Mouse (Mus musculus) liver, postnatal 0 days (tissue): ENCODE results near the gene Dhh. TPM values are rescaled to one million over a fixed set of nuclear protein-coding genes. Genes with fewer than 3 reads are reported as not detected.
A peak's percentile ranks its signal among the peaks of the same experiment; 100 is the strongest.

ENCODE experiments used
- ATAC-seq: fragments of 200-750 bp; cut with Nextera tagmentation; 2 replicates; pipeline ENCODE4 v1.8.0; 2017; ENCODE audit warnings: mild to moderate bottlenecking, moderate library complexity
- DNase-seq: peaks from one replicate; pipeline ENCODE4 v3.0.0-alpha.2; 2016
- H3K27ac ChIP-seq: fragments of 300-500 bp; sonication (generic); 2 replicates; pipeline ENCODE4 v1.5.1; 2014; ENCODE audit warnings: antibody characterized with exemption, moderate library complexity, mild to moderate bottlenecking, low read depth
- H3K27me3 ChIP-seq: fragments of 300-500 bp; sonication (generic); 2 replicates; pipeline ENCODE4 v1.6.1; 2014; ENCODE audit warnings: low read length, control low read depth, mixed read lengths; ENCODE audit not compliant: insufficient read depth
- H3K36me3 ChIP-seq: fragments of 300-500 bp; sonication (generic); replicated peaks from 2 replicates; pipeline ENCODE4 v1.6.1; 2014; ENCODE audit warnings: mild to moderate bottlenecking, control low read depth, low read length, moderate library complexity, mixed read lengths; ENCODE audit not compliant: insufficient read depth
- H3K4me1 ChIP-seq: fragments of 300-500 bp; sonication (generic); 2 replicates; pipeline ENCODE4 v1.6.1; 2014; ENCODE audit warnings: antibody characterized with exemption, mild to moderate bottlenecking, control low read depth; ENCODE audit not compliant: insufficient read depth
- H3K4me2 ChIP-seq: fragments of 300-500 bp; sonication (generic); 2 replicates; pipeline ENCODE4 v1.6.1; 2014; ENCODE audit warnings: low read depth, mild to moderate bottlenecking, low read length, moderate library complexity, mixed read lengths
- H3K4me3 ChIP-seq: fragments of 300-500 bp; sonication (generic); 2 replicates; pipeline ENCODE4 v1.5.1; 2014; ENCODE audit warnings: low read depth, low read length
- H3K9ac ChIP-seq: fragments of 300-500 bp; sonication (generic); replicated peaks from 2 replicates; pipeline ENCODE4 v1.6.1; 2014; ENCODE audit warnings: mild to moderate bottlenecking, moderate library complexity
- H3K9me3 ChIP-seq: fragments of 300-500 bp; sonication (generic); 2 replicates; pipeline ENCODE4 v1.6.1; 2016; ENCODE audit warnings: mild to moderate bottlenecking, control low read depth, low read length, mixed read lengths
- CTCF ChIP-seq: sonication (generic); IDR thresholded peaks from 2 replicates; pipeline ENCODE4 v1.5.1; 2016; ENCODE audit warnings: antibody characterized with exemption, low read depth
- EP300 ChIP-seq: IDR thresholded peaks from 2 replicates; pipeline ENCODE4 v1.6.1; 2016; ENCODE audit warnings: antibody characterized with exemption, low read depth, mild to moderate bottlenecking
- WGBS: fragments of 180-500 bp; shearing (Covaris S2); extraction: QIAGEN DNeasy Blood & Tissue Kit; methylation state at CpG from one replicate; pipeline ENCODE4 v1.1.7; 2014; ENCODE audit not compliant: insufficient replicate concordance; 5-methylcytosine and 5-hydroxymethylcytosine counted together
- polyA plus RNA-seq: library from polyadenylated mRNA; unstranded; fragments of >200 nt; fragmentation: Nextera tagmentation; extraction: Ambion mirVana; gene quantifications from 2 replicates; pipeline ENCODE4 v1.2.1, GENCODE M21; 2015

Dhh gene
- polyA plus RNA-seq, 1 experiment from 2014 or later, result not detected

DNA sequence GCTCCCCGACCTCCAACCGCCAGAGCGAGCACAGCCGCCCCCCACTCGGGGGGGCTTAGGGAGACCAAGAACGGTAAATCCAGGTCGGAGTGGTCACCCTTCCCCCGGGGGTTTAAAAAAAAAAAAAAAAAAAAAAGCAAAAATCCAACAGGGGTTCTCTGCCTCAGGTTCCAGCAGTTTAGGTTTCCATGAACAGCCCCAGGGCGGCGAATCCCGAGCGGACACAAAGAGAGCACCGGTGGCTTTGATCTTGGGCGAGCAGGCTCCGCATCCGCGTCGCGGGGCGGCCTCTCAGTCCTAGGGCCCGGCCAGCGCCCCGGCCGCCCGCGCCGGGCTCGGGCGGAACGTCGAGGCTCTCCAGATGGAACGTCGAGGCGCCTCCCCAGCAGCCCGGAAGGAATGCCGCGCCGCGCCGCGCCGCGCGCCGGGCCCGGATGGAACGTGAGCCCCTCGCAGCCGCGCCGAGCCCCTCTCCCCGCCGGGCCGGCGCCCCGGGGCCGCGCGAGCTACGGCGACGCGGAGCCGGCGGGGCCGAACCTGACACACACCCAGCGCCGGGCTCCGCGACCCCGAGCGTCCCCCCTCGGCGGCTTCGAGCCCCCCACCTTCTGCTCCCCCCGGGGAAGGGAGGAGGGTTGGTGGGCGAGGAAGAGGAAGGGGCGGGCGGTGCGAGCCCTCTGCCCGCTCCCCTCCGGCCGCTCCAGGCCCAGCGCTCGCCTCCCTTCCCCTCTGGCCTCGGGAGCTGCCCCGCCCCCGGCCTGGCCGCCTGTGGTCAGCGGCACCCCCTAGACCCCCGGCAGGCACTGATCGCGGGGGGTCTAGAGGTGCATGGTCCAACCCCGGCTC, 27.0 kb downstream of the Dhh start, which contains the start of gene Kmt2d:
Gene Kmt2d, minus strand, starts transcription at position 135 of the 846 bp plus-strand sequence.
- Histone ChIP-seq H3K9ac (peak within 1 kb of the TSS; percentile 99), H3K27ac (peak within 1 kb of the TSS; percentile 96), H3K9me3 (no peaks in the 10 kb centered on the region), H3K4me2 (peak within 1 kb of the TSS; percentile 98), H3K4me1 (peaks cover 32% of the 10 kb centered on the region), H3K36me3 (peaks cover 8% of the 10 kb centered on the region), H3K27me3 (no peaks in the 10 kb centered on the region), H3K4me3 (peak within 1 kb of the TSS; percentile 87)
- WGBS, result 3% methylated on average over 75 of the region's 94 CpGs
- DNase-seq (peak; percentile 57), ATAC-seq (peak; percentile 39)
- TF ChIP-seq EP300 (no peak), CTCF (no peak)

DNA sequence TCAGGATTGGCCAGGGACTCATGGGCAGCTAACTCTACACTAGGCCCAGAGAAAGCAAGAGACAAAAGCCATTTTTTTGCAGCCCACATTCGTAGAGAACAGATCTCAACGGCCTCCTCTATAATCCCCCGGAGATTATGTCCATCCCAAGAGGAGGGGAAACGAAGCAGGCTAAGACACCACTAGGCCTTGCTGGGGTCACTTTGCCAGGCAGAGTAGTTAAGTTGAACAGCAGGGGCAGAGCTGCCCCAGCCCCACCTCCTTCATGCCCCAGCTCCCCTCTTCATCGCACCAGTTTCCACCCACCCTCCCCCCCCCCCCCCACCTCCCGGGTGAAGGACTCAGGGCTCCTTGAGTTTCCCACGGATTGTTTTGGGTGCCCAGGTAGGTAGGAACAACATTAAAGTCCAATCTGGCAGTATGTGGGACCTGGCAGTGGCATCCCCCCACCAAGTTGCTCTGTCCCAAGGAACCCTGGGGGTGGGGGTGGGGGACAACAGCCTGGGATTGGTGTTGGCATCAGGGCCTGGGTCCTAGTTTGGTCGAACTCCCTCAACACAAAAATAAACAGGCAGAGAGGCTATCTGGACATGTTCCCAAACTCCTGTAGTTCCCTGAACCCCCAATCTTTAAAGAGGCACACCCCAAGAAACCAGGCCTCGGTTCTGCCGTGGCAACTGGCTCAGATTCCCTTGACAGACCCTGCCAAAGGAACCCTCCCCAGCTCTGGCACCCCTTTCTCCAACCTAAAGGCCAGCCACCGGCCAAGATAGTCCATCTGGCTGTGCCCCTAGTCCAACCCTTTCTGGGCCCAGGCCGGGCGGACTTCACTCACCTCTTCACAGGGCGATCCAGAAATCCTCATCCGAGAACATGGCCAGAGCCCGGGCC, 27.9 kb downstream of the Dhh start:
- TF ChIP-seq CTCF (no peak), EP300 (no peak)
- peaks cover 17% of the 10 kb centered on the region for H3K36me3 ChIP-seq
- H3K9ac ChIP-seq, result peak overlapping the region; percentile 99
- ATAC-seq, result no peak
- no peaks in the 10 kb centered on the region for H3K9me3 ChIP-seq
- peak overlapping the region; percentile 98 for H3K4me2 ChIP-seq
- peak overlapping the region; percentile 87 for H3K4me3 ChIP-seq
- no peaks in the 10 kb centered on the region for H3K27me3 ChIP-seq
- under 1% methylated on average over 15 of the region's 16 CpGs for WGBS
- peak; percentile 52 for DNase-seq
- peaks cover 32% of the 10 kb centered on the region for H3K4me1 ChIP-seq
- peak overlapping the region; percentile 96 for H3K27ac ChIP-seq

DNA sequence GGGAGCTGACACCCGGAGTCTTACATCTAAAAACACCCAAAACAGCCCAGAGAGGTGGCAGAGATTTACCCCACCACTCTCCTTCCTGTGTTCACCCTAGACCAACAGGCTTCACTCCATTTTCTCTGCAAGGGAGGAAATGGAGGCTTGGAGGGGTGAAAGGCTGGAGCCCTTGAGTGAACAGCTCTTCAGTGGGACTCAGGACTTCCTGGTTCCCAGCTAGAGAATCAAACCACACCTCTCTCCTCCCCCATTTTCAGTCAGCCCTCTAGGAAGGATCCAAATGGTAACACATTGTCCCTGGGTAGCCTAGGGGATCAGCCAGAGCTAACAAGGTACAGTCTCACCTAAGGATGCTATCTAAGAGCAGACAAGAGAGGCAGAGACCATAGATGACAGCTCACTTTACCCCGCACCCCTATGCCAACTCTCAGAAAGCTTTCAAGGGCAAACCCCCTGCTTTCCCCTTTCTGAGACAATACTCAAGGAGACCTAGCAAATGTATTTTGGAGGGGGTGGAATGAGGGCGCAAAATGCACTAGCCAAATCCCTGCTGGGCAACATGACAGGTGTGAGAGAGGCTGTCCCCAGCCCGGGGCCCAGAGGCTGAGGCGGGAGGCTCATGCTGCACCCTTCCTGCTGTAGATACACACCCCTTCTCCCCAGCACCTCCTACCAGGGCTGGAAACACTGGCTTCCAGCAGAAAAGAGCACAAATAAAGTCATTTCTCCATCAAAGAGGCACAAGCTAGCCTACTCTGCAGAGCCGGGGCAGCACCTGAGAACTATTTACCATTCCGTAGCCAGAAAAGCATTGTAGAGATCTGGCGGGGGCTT, 28.8 kb downstream of the Dhh start:
- Histone ChIP-seq H3K4me3 (peak overlapping the region; percentile 87), H3K27me3 (no peaks in the 10 kb centered on the region), H3K4me2 (peak overlapping the region; percentile 98), H3K4me1 (peaks cover 32% of the 10 kb centered on the region), H3K9ac (peak overlapping the region; percentile 99), H3K9me3 (no peaks in the 10 kb centered on the region), H3K27ac (peak overlapping the region; percentile 96), H3K36me3 (peaks cover 26% of the 10 kb centered on the region)
- ATAC-seq, result no peak
- peak; percentile 39 for DNase-seq
- WGBS, result 9% methylated on average over 8 of the region's 8 CpGs
- no peak for TF ChIP-seq EP300
- TF ChIP-seq CTCF, result no peak

DNA sequence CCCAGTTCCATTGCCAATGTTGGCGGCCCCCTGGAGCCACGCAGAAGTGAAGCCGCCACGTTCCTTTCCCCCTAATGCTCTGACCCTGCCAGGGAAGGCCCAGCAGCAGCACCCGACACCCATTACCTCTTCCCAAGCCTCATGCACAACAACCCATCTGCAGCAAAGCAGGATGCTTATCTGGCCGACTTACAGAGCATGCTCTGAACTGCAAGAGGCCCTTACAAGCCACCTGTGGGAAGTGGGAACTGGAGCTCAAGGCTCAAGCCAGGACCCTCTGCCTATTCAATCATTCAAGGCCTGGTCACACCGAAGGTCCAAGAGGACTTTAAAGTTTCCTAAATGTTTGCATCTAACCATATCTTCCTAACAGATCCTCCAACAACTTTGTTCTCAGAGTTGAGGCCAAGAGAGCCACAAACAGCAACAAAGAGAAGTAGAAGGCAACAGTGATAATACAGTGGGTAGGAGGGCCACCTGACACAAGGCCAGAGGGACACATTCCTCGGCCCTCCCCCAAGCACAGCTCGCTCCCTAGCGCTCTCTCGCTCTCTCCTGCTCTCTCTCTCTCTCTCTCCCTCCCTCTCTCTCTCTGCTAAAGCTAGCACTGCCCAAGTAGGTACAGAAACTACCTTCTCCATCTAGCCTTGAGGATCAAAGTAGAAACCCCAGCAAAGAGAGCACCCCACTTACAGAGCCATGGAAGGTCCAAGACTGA, 29.8 kb downstream of the Dhh start:
- no peak for ATAC-seq
- peak overlapping the region; percentile 87 for H3K4me3 ChIP-seq
- peak overlapping the region; percentile 68 for H3K27ac ChIP-seq
- H3K36me3 ChIP-seq, result peaks cover 36% of the 10 kb centered on the region
- H3K4me1 ChIP-seq, result peaks cover 32% of the 10 kb centered on the region
- H3K4me2 ChIP-seq, result peak overlapping the region; percentile 98
- peak; percentile 14 for DNase-seq
- H3K27me3 ChIP-seq, result no peaks in the 10 kb centered on the region
- no peaks in the 10 kb centered on the region for H3K9me3 ChIP-seq
- no peak for TF ChIP-seq CTCF
- TF ChIP-seq EP300, result no peak
- 28% methylated on average over 11 of the region's 11 CpGs for WGBS
- peak overlapping the region; percentile 99 for H3K9ac ChIP-seq

DNA sequence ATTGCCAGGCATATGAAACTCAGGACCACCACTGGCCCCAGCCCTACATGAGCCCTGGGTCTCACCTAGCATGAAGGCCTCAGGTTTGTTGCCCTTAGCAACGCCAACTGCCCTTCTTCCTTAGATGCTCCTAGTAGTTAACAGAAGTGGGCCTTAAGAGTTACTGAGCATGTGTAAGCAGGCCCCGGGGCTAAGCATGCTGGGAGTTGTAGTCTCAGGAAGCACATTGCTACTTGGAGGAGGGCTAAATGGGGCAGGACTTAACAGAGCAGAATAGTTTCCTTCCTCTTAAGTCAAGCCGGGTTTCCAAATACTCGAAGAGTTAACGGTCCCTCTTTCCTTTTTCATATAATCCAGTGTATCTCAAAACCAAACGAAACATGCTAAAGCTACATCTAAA, 31.0 kb downstream of the Dhh start:
- peak overlapping the region; percentile 98 for H3K4me2 ChIP-seq
- DNase-seq (peak; percentile 57), ATAC-seq (no peak)
- WGBS, result 26% methylated on average over 6 of the region's 6 CpGs
- no peaks in the 10 kb centered on the region for H3K27me3 ChIP-seq
- H3K9ac ChIP-seq, result peak overlapping the region; percentile 99
- peak overlapping the region; percentile 68 for H3K27ac ChIP-seq
- peaks cover 48% of the 10 kb centered on the region for H3K36me3 ChIP-seq
- H3K4me1 ChIP-seq, result peaks cover 32% of the 10 kb centered on the region
- no peaks in the 10 kb centered on the region for H3K9me3 ChIP-seq
- peak overlapping the region; percentile 87 for H3K4me3 ChIP-seq
- TF ChIP-seq CTCF, result no peak
- TF ChIP-seq EP300, result no peak
